Mouse (Mus musculus): Measurements from ENCODE around the gene Tnfrsf14.

GRCm38 (mm10) chr4:154882014-154882659 lies 46.2 kb downstream of the Tnfrsf14 start:
- TF ChIP-seq CTCF (IDR thresholded peaks at IDR 0.05; ENCODE audit: low read depth), result no peak
- no peak for TF ChIP-seq EP300 (IDR thresholded peaks at IDR 0.05; ENCODE audit: low read depth)
